Mouse (Mus musculus): Measurements from ENCODE around the gene Ppp4r1.

DNA sequence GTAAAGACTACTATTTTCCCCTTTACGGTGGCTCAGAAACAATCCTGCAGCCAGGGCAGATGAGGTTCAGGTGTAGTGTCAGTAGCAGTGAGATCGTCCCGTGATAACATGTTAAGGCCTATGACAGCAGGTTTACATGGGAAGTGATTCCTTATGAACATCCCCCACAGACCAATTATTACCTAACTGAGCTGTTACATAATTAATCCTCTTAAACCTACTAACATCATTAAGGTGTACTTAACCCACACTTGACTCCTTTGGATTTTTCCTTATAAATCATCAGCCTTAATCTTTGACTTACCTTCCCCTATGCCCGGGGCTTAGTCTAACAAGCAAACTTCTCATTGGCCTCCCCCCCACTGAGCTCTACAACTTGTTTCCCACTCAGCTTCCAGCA, 90.8 kb downstream of the Ppp4r1 start:
- TF ChIP-seq CTCF (IDR thresholded peaks at IDR 0.05; ENCODE audit: low read depth) (no peak), EP300 (IDR thresholded peaks at IDR 0.05; ENCODE audit: low read depth) (no peak)
